Mouse (Mus musculus): ENCODE measurements at regions not wholly inside any gene's neighbourhood (a gene's known extent, or its start where the extent isn't known, plus 50 kb on each side); places are given as distances from the start of the nearest gene placed in this dataset.

- no peak for DNase-seq
Observed at GRCm38 (mm10) chr2:92807404-92807803, 107.5 kb upstream of the Syt13 start.

GRCm38 (mm10) chr2:92808121-92808520 lies 106.8 kb upstream of the Syt13 start:
- no peak for DNase-seq

GRCm38 (mm10) chr2:92809226-92809625 lies 105.7 kb upstream of the Syt13 start:
- DNase-seq: no peak

- no peak for DNase-seq
Observed at GRCm38 (mm10) chr2:92809681-92810323, 105.1 kb upstream of the Syt13 start.

GRCm38 (mm10) chr2:92810956-92811355 lies 103.9 kb upstream of the Syt13 start:
- peak; percentile 59 for DNase-seq

GRCm38 (mm10) chr2:92813028-92813427 lies 101.9 kb upstream of the Syt13 start:
- DNase-seq: no peak

GRCm38 (mm10) chr2:92819586-92819985 lies 95.3 kb upstream of the Syt13 start:
- DNase-seq: no peak

- no peak for DNase-seq
Observed at GRCm38 (mm10) chr2:92824325-92824724, 90.6 kb upstream of the Syt13 start.

- DNase-seq: no peak
Observed at GRCm38 (mm10) chr2:92825395-92825794, 89.5 kb upstream of the Syt13 start.

GRCm38 (mm10) chr2:92830134-92830533 lies 84.8 kb upstream of the Syt13 start:
- DNase-seq: no peak

GRCm38 (mm10) chr2:92831784-92832183 lies 83.1 kb upstream of the Syt13 start:
- no peak for DNase-seq

GRCm38 (mm10) chr2:92836203-92836602 lies 78.7 kb upstream of the Syt13 start:
- DNase-seq: peak; percentile 46

GRCm38 (mm10) chr2:92838012-92838411 lies 76.9 kb upstream of the Syt13 start:
- DNase-seq: no peak

GRCm38 (mm10) chr2:92840009-92840408 lies 74.9 kb upstream of the Syt13 start:
- peak; percentile 77 for DNase-seq

- no peak for DNase-seq
Observed at GRCm38 (mm10) chr2:92841626-92842025, 73.3 kb upstream of the Syt13 start.

GRCm38 (mm10) chr2:92845061-92845769 lies 69.7 kb upstream of the Syt13 start:
- DNase-seq: peak; percentile 30

GRCm38 (mm10) chr2:92848962-92849361 lies 65.9 kb upstream of the Syt13 start:
- DNase-seq: no peak

GRCm38 (mm10) chr2:92851336-92851735 lies 63.6 kb upstream of the Syt13 start:
- DNase-seq: no peak

- no peak for DNase-seq
Observed at GRCm38 (mm10) chr2:92853175-92853574, 61.7 kb upstream of the Syt13 start.

GRCm38 (mm10) chr2:92854331-92854730 lies 60.6 kb upstream of the Syt13 start:
- DNase-seq: no peak

- no peak for DNase-seq
Observed at GRCm38 (mm10) chr2:92856047-92856446, 58.9 kb upstream of the Syt13 start.

- DNase-seq: no peak
Observed at GRCm38 (mm10) chr2:92860502-92861197, 54.2 kb upstream of the Syt13 start.
